Mouse (Mus musculus) megakaryocyte, embryonic 14.5 days (primary cell): ENCODE measurements around the gene Unc5cl. TPM values are rescaled to one million over a fixed set of nuclear protein-coding genes. Genes with fewer than 3 reads are reported as not detected.

ENCODE experiments used
- H3K27me3 ChIP-seq: replicated peaks from 2 replicates; pipeline ENCODE3; 2012; ENCODE audit warnings: inconsistent platforms
- H3K36me3 ChIP-seq: replicated peaks from 2 replicates; pipeline ENCODE3; 2012; ENCODE audit warnings: low read length, inconsistent platforms, mixed read lengths
- H3K4me1 ChIP-seq: 2 replicates; pipeline ENCODE4 v1.6.1; 2012; ENCODE audit warnings: inconsistent platforms
- H3K4me3 ChIP-seq: replicated peaks from 2 replicates; pipeline ENCODE3; 2012; ENCODE audit warnings: moderate library complexity, mild to moderate bottlenecking, inconsistent platforms
- H3K9me3 ChIP-seq: 2 replicates; pipeline ENCODE4 v1.6.1; 2012; ENCODE audit warnings: inconsistent platforms
- FLI1 ChIP-seq: IDR thresholded peaks from 2 replicates; pipeline ENCODE4 v1.6.1; 2012; ENCODE audit warnings: low read length, inconsistent platforms, mixed read lengths
- GATA1 ChIP-seq: IDR thresholded peaks from 3 replicates; pipeline ENCODE4 v1.6.1; 2012; ENCODE audit warnings: mixed read lengths, low read length, inconsistent platforms, borderline replicate concordance
- polyA plus RNA-seq: library from polyadenylated mRNA; stranded (reverse); fragments of >175 nt; gene quantifications from 2 replicates; pipeline ENCODE4 v1.2.3, GENCODE M21; 2012; ENCODE audit warnings: low replicate concordance; ENCODE audit not compliant: insufficient read depth

Gene Unc5cl
- polyA plus RNA-seq, 1 experiment = not detected

- no peak for TF ChIP-seq FLI1
- TF ChIP-seq GATA1 = no peak
- Histone ChIP-seq H3K36me3 (no peaks in the 10 kb centered on the region), H3K27me3 (peaks cover 2% of the 10 kb centered on the region), H3K9me3 (peaks cover 12% of the 10 kb centered on the region), H3K4me1 (no peaks in the 10 kb centered on the region), H3K4me3 (no peak overlapping the region)
Observed at GRCm38 (mm10) chr17:48533844-48534705, 79.4 kb downstream of the Unc5cl start.

- Histone ChIP-seq H3K9me3 (peaks cover 19% of the 10 kb centered on the region), H3K4me3 (no peak overlapping the region), H3K36me3 (no peaks in the 10 kb centered on the region), H3K4me1 (no peaks in the 10 kb centered on the region), H3K27me3 (peaks cover 2% of the 10 kb centered on the region)
- no peak for TF ChIP-seq GATA1
- no peak for TF ChIP-seq FLI1
Observed at GRCm38 (mm10) chr17:48538328-48538727, 83.6 kb downstream of the Unc5cl start.

- no peak for TF ChIP-seq GATA1
- TF ChIP-seq FLI1 = no peak
- peaks cover 22% of the 10 kb centered on the region for H3K9me3 ChIP-seq
- H3K27me3 ChIP-seq = peaks cover 1% of the 10 kb centered on the region
- no peaks in the 10 kb centered on the region for H3K4me1 ChIP-seq
- no peak overlapping the region for H3K4me3 ChIP-seq
- H3K36me3 ChIP-seq = no peaks in the 10 kb centered on the region
Observed at GRCm38 (mm10) chr17:48539326-48539725, 84.6 kb downstream of the Unc5cl start.

- peaks cover 6% of the 10 kb centered on the region; the same call in 1 of the 2 replicates for H3K4me1 ChIP-seq
- H3K9me3 ChIP-seq = peaks cover 27% of the 10 kb centered on the region
- no peak for TF ChIP-seq GATA1
- TF ChIP-seq FLI1 = no peak
- no peaks in the 10 kb centered on the region for H3K36me3 ChIP-seq
- no peak overlapping the region for H3K4me3 ChIP-seq
- peaks cover 1% of the 10 kb centered on the region for H3K27me3 ChIP-seq
Observed at GRCm38 (mm10) chr17:48542733-48543132, 88.0 kb downstream of the Unc5cl start.

- H3K9me3 ChIP-seq = peaks cover 23% of the 10 kb centered on the region
- no peak overlapping the region for H3K4me3 ChIP-seq
- H3K4me1 ChIP-seq = peaks cover 6% of the 10 kb centered on the region; the same call in 1 of the 2 replicates
- H3K36me3 ChIP-seq = no peaks in the 10 kb centered on the region
- H3K27me3 ChIP-seq = peaks cover 1% of the 10 kb centered on the region
- TF ChIP-seq FLI1 (no peak), GATA1 (no peak)
Observed at GRCm38 (mm10) chr17:48543301-48543765, 88.6 kb downstream of the Unc5cl start.

- Histone ChIP-seq H3K9me3 (peaks cover 26% of the 10 kb centered on the region), H3K27me3 (peaks cover 1% of the 10 kb centered on the region)
- TF ChIP-seq GATA1 = no peak
- TF ChIP-seq FLI1 = no peak
Observed at GRCm38 (mm10) chr17:48544722-48545121, 90.0 kb downstream of the Unc5cl start.

GRCm38 (mm10) chr17:48545223-48545943 lies 90.7 kb downstream of the Unc5cl start:
- H3K27me3 ChIP-seq = peaks cover 1% of the 10 kb centered on the region
- H3K9me3 ChIP-seq = peaks cover 27% of the 10 kb centered on the region
- no peaks in the 10 kb centered on the region for H3K36me3 ChIP-seq
- H3K4me3 ChIP-seq = no peak overlapping the region
- TF ChIP-seq FLI1 (no peak), GATA1 (no peak)
- H3K4me1 ChIP-seq = peaks cover 6% of the 10 kb centered on the region; the same call in 1 of the 2 replicates

More at GRCm38 (mm10) chr17:48544722-48545121, 90.0 kb downstream of the Unc5cl start:
- H3K4me3 ChIP-seq = peak overlapping the region; percentile 56
- H3K36me3 ChIP-seq = no peaks in the 10 kb centered on the region
- H3K4me1 ChIP-seq = peaks cover 6% of the 10 kb centered on the region; the same call in 1 of the 2 replicates

GRCm38 (mm10) chr17:48546036-48546435 lies 91.3 kb downstream of the Unc5cl start:
- peaks cover 26% of the 10 kb centered on the region for H3K9me3 ChIP-seq

GRCm38 (mm10) chr17:48547668-48548067 lies 93.0 kb downstream of the Unc5cl start:
- no peaks in the 10 kb centered on the region for H3K36me3 ChIP-seq
- TF ChIP-seq FLI1 (no peak), GATA1 (no peak)
- peaks cover 23% of the 10 kb centered on the region for H3K9me3 ChIP-seq
- H3K4me1 ChIP-seq = peaks cover 6% of the 10 kb centered on the region; the same call in 1 of the 2 replicates
- H3K27me3 ChIP-seq = peaks cover 1% of the 10 kb centered on the region
- H3K4me3 ChIP-seq = no peak overlapping the region

More at GRCm38 (mm10) chr17:48546036-48546435, 91.3 kb downstream of the Unc5cl start:
- Histone ChIP-seq H3K27me3 (peaks cover 1% of the 10 kb centered on the region), H3K36me3 (no peaks in the 10 kb centered on the region), H3K4me3 (no peak overlapping the region), H3K4me1 (peaks cover 6% of the 10 kb centered on the region; the same call in 1 of the 2 replicates)
- TF ChIP-seq FLI1 = no peak
- no peak for TF ChIP-seq GATA1
